Mouse (Mus musculus) left cerebral cortex, adult 2 months (tissue): ENCODE measurements around the gene Rbm47. TPM values are rescaled to one million over a fixed set of nuclear protein-coding genes. Genes with fewer than 3 reads are reported as not detected.

ENCODE experiments used
- DNase-seq, 2 experiments: peaks; one replicate each; pipeline ENCODE4 v3.0.0; 2021 to 2022; ENCODE audit warnings: low spot score in 2 of 2, mixed read lengths in 1 of 2; ENCODE audit errors: extremely low spot score in 1 of 2
- H3K27ac ChIP-seq: fragments of 200-600 bp; 2 replicates; pipeline ENCODE4 v1.8.1; 2022
- H3K4me3 ChIP-seq: fragments of 200-600 bp; 2 replicates; pipeline ENCODE4 v1.8.1; 2022
- CTCF ChIP-seq: fragments of 200-600 bp; IDR thresholded peaks from 2 replicates; pipeline ENCODE4 v1.8.1; 2022; ENCODE audit warnings: antibody characterized with exemption, mild to moderate bottlenecking, moderate library complexity
- intact Hi-C: fragments of 180-260 bp; cut with DNase I; formaldehyde crosslinking; loops from one replicate; pipeline ENCODE4 v1.15.1; 2025
- total RNA-seq, 2 experiments: library from RNA; stranded (reverse); gene quantifications; 2 replicates each; pipeline ENCODE4 v1.2.3; 2021

Rbm47 gene
- total RNA-seq, 2 experiments from 2014 or later, result 1.2 to 1.5 TPM

DNA sequence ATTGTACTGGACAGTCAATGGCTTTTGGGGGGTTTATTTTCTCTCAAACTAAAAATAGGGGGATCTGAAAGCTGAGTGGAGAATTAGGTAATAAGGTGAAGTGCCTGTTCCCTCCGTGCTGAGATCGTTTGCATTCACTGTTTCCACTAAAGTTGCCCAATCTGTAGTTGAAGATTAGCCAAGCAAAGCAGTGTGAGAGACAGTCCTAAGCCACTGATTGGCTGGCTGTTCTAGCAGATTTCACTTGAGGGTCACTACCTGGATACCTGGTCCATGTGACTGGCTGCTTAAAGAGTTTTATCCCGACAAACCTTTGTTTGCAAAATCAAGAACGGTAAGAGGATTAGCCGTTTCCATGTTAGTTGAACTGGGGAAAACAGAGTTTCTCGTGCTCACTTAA, 58.7 kb downstream of the Rbm47 start:
- intact Hi-C loops, result no loop called here
- no peak for TF ChIP-seq CTCF
- no peak overlapping the region for H3K27ac ChIP-seq

DNA sequence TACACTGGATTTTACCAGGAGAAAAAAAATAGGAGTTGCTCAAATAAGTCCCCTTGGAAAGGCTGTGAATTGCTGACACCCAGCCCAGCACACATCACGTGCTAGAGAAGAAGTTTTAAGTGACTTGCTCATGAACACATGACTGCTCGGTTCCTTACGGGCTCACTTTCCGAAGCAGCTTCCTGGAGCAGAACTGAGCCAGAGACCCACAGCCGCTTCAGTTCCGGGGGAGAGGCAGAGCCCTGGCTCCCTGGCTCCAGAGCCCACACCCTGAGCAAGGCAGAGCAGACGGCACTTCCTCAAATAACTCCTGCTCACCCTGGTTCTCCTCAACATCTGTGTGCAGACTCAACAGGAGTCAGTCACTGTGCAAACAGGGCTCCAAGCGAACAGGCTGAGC, 60.9 kb downstream of the Rbm47 start:
- TF ChIP-seq CTCF, result no peak
- no peak overlapping the region for H3K27ac ChIP-seq
- intact Hi-C loops, result no loop called here
- no peak overlapping the region for H3K4me3 ChIP-seq
- DNase-seq, result peak in 1 of 2 experiments; percentile 11

More for the DNA sequence above, 58.7 kb downstream of the Rbm47 start:
- no peak for DNase-seq
- no peak overlapping the region for H3K4me3 ChIP-seq

DNA sequence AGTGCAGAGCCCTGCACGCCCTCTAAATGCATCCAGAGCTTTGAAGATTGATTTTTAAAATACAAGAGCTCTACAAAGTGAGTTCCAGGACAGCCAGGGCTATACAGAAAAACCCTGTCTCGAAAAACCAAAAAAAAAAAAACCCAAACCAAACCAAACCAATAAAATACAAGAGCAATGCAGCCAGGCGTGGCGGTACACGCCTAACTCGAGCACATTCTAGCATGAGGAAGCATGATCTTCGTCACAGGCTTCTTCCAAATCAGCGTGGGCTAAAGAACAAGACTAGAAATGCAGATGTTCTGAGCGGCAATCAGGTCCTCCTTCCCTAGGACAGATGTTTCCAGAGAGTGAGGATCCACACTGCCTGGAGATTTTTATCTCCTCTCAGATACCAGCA, 66.5 kb downstream of the Rbm47 start:
- no peak overlapping the region for H3K4me3 ChIP-seq
- TF ChIP-seq CTCF, result no peak
- DNase-seq, result no peak
- no peak overlapping the region for H3K27ac ChIP-seq
- intact Hi-C loops, result no loop called here

DNA sequence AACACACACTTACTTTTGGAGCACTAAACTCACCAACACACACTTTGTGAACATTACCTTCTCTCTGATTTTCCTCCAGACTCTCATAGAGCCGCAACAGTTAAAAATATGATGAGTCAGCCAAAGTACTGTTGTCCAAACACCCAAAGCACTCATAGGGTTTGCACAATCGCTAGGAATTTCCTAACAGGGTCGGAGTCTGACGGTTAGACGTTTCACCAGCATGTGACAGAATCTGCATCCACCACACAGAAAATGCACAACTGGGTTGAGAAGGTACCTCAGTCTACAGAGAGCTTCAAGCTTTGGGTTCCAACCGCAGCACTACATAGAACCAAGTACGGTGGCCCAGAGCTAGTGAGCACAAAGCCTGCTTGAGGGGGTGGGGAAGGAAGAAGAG, 67.0 kb downstream of the Rbm47 start:
- Histone ChIP-seq H3K27ac (no peak overlapping the region), H3K4me3 (no peak overlapping the region)
- no peak for DNase-seq
- TF ChIP-seq CTCF, result no peak
- intact Hi-C loops, result no loop called here

DNA sequence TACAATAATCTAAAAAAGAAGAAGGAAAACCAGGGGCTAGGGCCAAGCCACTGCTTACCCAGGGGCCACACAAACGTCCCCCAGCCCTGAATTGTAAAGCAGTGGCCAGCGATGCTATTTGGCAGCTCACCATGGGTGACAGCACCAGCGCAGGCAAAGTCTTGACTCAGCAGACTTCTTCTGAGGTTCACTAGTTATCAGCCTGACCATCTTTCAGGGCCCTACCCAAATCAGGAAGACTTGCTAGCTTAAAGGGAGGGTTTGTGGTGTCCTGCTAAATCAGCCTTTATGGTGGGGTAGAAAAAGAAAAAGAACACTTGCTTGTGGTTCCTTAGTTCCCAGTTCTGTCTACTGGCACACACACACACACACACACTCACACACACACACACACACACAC, 67.6 kb downstream of the Rbm47 start:
- intact Hi-C loops, result no loop called here
- DNase-seq, result no peak

DNA sequence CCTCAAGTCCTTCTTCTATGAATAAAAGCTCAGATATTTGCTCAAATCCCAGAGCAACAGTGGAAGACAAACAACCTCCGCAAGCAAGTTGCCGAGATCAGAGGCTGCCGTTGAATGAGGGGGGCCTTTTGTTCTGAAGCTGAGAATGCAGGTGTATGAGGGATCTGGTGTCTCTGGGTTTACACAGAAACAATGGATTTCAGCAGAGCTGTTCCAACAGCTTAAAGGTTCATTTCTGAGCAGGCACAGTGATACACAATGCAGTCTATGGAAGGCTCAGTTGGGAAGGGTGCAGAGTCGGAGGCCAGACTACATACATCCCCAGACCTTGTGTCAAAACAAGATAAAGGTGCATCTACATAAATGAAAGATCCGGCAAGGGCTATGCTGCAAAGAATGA, 69.5 kb downstream of the Rbm47 start:
- DNase-seq, result no peak
- intact Hi-C loops, result no loop called here
- H3K27ac ChIP-seq, result no peak overlapping the region
- H3K4me3 ChIP-seq, result no peak overlapping the region
- no peak for TF ChIP-seq CTCF

More for the DNA sequence above, 67.6 kb downstream of the Rbm47 start:
- Histone ChIP-seq H3K27ac (no peak overlapping the region), H3K4me3 (no peak overlapping the region)
- no peak for TF ChIP-seq CTCF

DNA sequence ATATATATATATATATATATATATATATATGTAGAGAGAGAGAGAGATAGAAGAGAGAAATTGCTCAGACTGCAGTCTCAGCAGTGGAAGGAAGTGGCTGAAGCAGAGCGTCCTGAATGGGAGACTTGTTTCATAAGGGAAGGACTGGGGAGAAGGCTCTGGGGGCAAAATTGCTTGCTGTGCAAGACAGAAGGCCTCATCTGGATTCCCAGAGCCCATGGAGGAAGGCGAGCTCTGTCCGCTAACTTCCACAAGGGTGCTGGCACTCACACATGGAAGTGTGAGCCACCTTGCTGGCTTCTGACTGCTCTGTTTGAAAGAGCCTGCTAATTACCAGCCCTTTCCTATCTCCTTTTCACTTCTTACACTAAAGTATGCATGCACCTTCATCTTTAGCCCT, 70.1 kb downstream of the Rbm47 start:
- no peak for DNase-seq
- no peak for TF ChIP-seq CTCF
- no peak overlapping the region for H3K27ac ChIP-seq
- intact Hi-C loops, result no loop called here
- no peak overlapping the region for H3K4me3 ChIP-seq

DNA sequence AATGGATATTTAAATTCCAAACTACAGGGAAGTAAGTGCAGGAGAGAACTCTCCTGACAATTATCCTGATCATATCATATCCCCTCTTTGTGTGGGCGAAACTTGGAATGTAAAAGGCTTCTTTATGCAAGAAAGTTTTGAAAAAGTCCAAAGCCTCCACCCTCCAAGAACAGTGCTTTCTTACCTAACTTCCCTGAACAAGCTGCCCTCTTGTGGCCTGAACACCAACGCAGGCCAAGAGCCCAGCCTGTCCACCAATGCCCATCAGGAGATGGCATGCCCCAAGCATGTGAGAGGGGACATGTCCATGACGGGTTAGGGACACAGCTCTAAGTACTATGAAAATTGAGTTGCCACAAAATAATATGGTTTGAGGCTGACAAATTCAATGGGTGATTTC, 71.3 kb downstream of the Rbm47 start:
- intact Hi-C loops, result no loop called here
- Histone ChIP-seq H3K27ac (no peak overlapping the region), H3K4me3 (no peak overlapping the region)
- TF ChIP-seq CTCF, result peak; percentile 31
- DNase-seq, result no peak

DNA sequence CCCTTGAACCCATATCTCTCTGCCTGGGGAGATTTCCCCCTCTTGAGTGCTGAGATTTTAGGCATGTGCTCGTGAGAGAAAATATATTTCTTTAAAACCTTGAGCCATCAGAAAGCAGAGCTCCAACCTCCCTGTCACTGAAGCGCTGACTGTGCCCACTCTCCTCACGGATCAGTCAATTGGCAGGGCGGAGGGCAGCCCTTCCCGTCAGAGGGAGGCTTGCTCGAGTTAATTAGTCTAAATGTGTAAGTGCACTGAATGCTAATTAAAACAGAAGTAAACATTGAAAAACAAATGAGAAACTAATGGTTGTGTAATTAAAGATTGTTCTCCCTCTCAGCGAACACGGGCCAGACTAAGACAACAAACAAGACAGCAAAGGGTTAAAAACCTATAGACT, 72.6 kb downstream of the Rbm47 start:
- no peak for DNase-seq
- no peak overlapping the region for H3K27ac ChIP-seq
- intact Hi-C loops, result no loop called here
- no peak for TF ChIP-seq CTCF
- H3K4me3 ChIP-seq, result no peak overlapping the region

DNA sequence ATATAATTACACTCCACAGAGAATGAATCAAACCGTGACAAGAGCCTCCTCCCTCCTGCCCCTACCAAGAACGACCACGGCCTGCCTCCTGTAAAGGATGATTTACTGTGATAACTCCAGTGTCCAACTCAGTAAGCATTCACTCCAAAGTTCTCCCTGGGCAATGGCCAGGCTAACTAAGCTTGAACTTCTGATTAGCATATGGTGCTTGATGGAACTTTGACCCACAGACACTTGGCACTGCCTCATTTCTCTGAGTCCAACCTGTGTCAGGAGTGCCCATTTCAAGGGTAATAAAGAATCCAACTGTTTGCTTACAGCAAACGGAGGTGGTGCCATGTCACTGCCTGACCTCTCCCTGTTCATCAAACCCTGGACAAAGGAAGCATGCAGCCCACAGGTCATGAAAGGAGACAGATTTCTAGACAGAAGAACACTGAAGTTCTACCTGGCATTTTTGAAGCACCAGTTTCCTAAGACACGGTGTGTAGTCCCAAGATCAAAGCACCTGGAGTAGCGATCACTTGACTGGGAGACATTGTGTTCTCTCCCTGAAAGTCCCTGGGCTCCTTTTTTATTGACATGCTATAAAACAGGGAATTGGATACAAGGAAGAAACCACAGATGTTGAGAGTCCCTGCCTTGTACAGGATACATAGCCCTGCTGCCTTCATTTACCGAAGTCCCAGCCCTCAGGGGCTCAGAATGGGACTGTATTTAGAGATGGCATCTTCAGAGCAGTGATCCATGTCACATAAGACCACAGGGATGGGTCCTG, 74.6 kb downstream of the Rbm47 start:
- Histone ChIP-seq H3K4me3 (no peak overlapping the region), H3K27ac (no peak overlapping the region)
- no peak for DNase-seq
- no peak for TF ChIP-seq CTCF
- intact Hi-C loops, result no loop called here

DNA sequence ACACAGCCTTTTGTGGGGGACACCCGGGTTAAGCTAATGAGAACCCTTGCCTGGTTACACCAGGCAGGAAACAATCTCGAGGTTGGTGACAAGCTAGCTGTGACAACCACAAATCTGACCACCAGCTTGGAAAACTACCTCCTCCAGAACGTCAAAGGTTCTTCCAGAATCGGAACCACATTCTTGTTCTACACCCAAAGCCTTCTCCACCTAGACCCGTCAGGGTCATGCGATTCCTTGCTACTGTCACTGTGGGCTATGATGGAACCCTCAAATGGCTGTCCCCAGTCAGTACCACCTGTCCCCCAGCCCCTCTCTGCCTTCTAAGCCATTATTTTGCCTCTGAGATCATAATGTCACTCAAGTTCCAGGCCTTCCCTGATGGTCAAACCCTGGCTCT, 76.8 kb downstream of the Rbm47 start:
- no peak for TF ChIP-seq CTCF
- intact Hi-C loops, result no loop called here
- Histone ChIP-seq H3K4me3 (no peak overlapping the region), H3K27ac (no peak overlapping the region)
- DNase-seq, result no peak

DNA sequence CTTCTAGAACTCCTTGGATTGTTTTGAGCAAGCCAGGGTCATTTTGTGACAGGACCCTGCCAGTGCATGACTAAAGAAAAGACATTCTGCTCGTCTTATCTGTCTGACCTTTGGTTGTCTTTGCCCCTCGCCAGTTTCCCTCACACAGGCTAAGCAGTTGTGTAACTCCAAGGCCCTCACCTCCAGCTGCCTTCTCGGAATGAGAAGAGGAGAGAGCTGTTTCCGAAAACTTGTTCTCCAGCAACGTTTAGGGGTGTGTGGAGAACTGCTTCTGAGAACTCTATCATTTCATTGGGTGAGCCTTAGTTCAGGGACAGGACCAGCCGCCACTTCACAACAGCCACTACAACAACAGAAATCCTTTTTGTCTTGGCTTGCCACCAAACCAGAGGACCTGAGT, 77.8 kb downstream of the Rbm47 start:
- Histone ChIP-seq H3K27ac (no peak overlapping the region), H3K4me3 (no peak overlapping the region)
- intact Hi-C loops, result no loop called here
- no peak for DNase-seq
- TF ChIP-seq CTCF, result no peak

DNA sequence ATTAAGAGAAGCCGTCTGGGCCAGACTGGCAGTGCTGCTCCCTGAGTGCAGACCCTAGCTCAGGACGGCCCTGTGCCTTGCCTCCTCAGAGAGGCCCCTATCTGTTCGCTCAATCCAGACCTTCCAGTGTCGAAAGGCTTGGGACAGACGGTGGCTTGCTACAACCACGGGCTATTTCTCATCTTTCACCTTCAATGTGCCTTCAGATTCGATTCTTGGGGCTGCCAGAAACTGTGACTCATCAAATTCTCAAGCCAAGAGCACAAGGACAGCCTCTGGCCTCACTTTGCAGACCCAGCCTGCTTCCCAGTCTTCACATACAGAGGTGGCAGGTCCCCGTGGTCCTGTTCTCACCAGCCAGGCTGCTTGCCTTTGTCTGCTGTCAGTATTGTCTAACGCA, 82.9 kb downstream of the Rbm47 start:
- intact Hi-C loops, result no loop called here
- no peak for TF ChIP-seq CTCF
- no peak overlapping the region for H3K27ac ChIP-seq
- no peak overlapping the region for H3K4me3 ChIP-seq
- no peak for DNase-seq
